Mouse (Mus musculus): Measurements from ENCODE around the gene Pom121. TPM values are rescaled to one million over a fixed set of nuclear protein-coding genes. Genes with fewer than 3 reads are reported as not detected.

The Pom121 gene
- 19.5 and 20.9 TPM in 2 replicates for polyA plus RNA-seq (2016; fragmentation: Nextera tagmentation; extraction: Ambion mirVana)

GRCm38 (mm10) chr5:135394004-135394823 is at the start of gene Pom121:
Gene Pom121, minus strand, starts transcription at chr5:135394546.
- peak; percentile 86 for DNase-seq (ENCODE audit: low spot score)
- peak within 1 kb of the TSS; percentile 98 for H3K27ac ChIP-seq
- H3K4me1 ChIP-seq (replicated peaks): peaks cover 24% of the 10 kb centered on the region
- under 1% methylated on average over 110 of the region's 110 CpGs for whole genome bisulfite sequencing
- peaks cover 33% of the 10 kb centered on the region for H3K36me3 ChIP-seq
- H3K9me3 ChIP-seq: no peaks in the 10 kb centered on the region
- H3K4me3 ChIP-seq: peak within 1 kb of the TSS; percentile 72
- H3K27me3 ChIP-seq (ENCODE audit: insufficient read depth, poor library complexity, severe bottlenecking): no peaks in the 10 kb centered on the region

GRCm38 (mm10) chr5:135442430-135442829 is 48.1 kb upstream of the Pom121 start:
- H3K27ac ChIP-seq: no peak overlapping the region
- no peaks in the 10 kb centered on the region for H3K4me1 ChIP-seq (replicated peaks)
- no peak overlapping the region for H3K4me3 ChIP-seq
- H3K9me3 ChIP-seq: 0 out of 2 replicates have a peak, but pooled peaks cover 3% of the 10 kb centered on the region
- no peaks in the 10 kb centered on the region for H3K27me3 ChIP-seq (ENCODE audit: insufficient read depth, poor library complexity, severe bottlenecking)
- H3K36me3 ChIP-seq: peaks cover 98% of the 10 kb centered on the region
- DNase-seq (ENCODE audit: low spot score): no peak
- 91% methylated on average over 7 of the region's 7 CpGs for WGBS

- no peak overlapping the region for H3K4me3 ChIP-seq
- H3K27ac ChIP-seq: no peak overlapping the region
- no peaks in the 10 kb centered on the region for H3K27me3 ChIP-seq (ENCODE audit: insufficient read depth, poor library complexity, severe bottlenecking)
- WGBS: 95% methylated on average over 10 of the region's 10 CpGs
- no peak for DNase-seq (ENCODE audit: low spot score)
- H3K9me3 ChIP-seq: peaks cover 13% of the 10 kb centered on the region; the same call in 1 of the 2 replicates
- no peaks in the 10 kb centered on the region for H3K4me1 ChIP-seq (replicated peaks)
- peaks cover 96% of the 10 kb centered on the region for H3K36me3 ChIP-seq
Observed at GRCm38 (mm10) chr5:135435039-135435438, 40.7 kb upstream of the Pom121 start.

GRCm38 (mm10) chr5:135433861-135434260 is 39.5 kb upstream of the Pom121 start:
- no peaks in the 10 kb centered on the region for H3K4me1 ChIP-seq (replicated peaks)
- peaks cover 13% of the 10 kb centered on the region; the same call in 1 of the 2 replicates for H3K9me3 ChIP-seq
- no peak overlapping the region for H3K27ac ChIP-seq
- H3K4me3 ChIP-seq: no peak overlapping the region
- H3K27me3 ChIP-seq (ENCODE audit: insufficient read depth, poor library complexity, severe bottlenecking): no peaks in the 10 kb centered on the region
- H3K36me3 ChIP-seq: peaks cover 98% of the 10 kb centered on the region
- 97% methylated on average over 4 of the region's 4 CpGs for WGBS
- DNase-seq (ENCODE audit: low spot score): no peak

GRCm38 (mm10) chr5:135431111-135431510 is 36.8 kb upstream of the Pom121 start:
- no peak for DNase-seq (ENCODE audit: low spot score)
- peaks cover 13% of the 10 kb centered on the region; the same call in 1 of the 2 replicates for H3K9me3 ChIP-seq
- peaks cover 98% of the 10 kb centered on the region for H3K36me3 ChIP-seq
- 93% methylated on average over 6 of the region's 6 CpGs for whole genome bisulfite sequencing
- no peak overlapping the region for H3K4me3 ChIP-seq
- no peaks in the 10 kb centered on the region for H3K4me1 ChIP-seq (replicated peaks)
- no peak overlapping the region for H3K27ac ChIP-seq
- no peaks in the 10 kb centered on the region for H3K27me3 ChIP-seq (ENCODE audit: insufficient read depth, poor library complexity, severe bottlenecking)

GRCm38 (mm10) chr5:135428786-135429185 is 34.4 kb upstream of the Pom121 start:
- Histone ChIP-seq H3K36me3 (peaks cover 98% of the 10 kb centered on the region), H3K27ac (no peak overlapping the region), H3K4me1 (replicated peaks) (no peaks in the 10 kb centered on the region), H3K9me3 (peaks cover under 1% of the 10 kb centered on the region; the same call in 1 of the 2 replicates), H3K27me3 (ENCODE audit: insufficient read depth, poor library complexity, severe bottlenecking) (no peaks in the 10 kb centered on the region), H3K4me3 (no peak overlapping the region)
- no peak for DNase-seq (ENCODE audit: low spot score)
- 77% methylated on average over 5 of the region's 5 CpGs for WGBS

GRCm38 (mm10) chr5:135410266-135410665 is 15.9 kb upstream of the Pom121 start:
- H3K27me3 ChIP-seq (ENCODE audit: insufficient read depth, poor library complexity, severe bottlenecking): no peaks in the 10 kb centered on the region
- H3K4me1 ChIP-seq (replicated peaks): no peaks in the 10 kb centered on the region
- peaks cover 63% of the 10 kb centered on the region for H3K36me3 ChIP-seq
- DNase-seq (ENCODE audit: low spot score): no peak
- no peak overlapping the region for H3K4me3 ChIP-seq
- WGBS: 91% methylated on average over 9 of the region's 9 CpGs
- no peaks in the 10 kb centered on the region for H3K9me3 ChIP-seq
- no peak overlapping the region for H3K27ac ChIP-seq

GRCm38 (mm10) chr5:135408114-135408513 is 13.8 kb upstream of the Pom121 start:
- Histone ChIP-seq H3K27ac (no peak overlapping the region), H3K36me3 (peaks cover 42% of the 10 kb centered on the region), H3K9me3 (no peaks in the 10 kb centered on the region), H3K27me3 (ENCODE audit: insufficient read depth, poor library complexity, severe bottlenecking) (no peaks in the 10 kb centered on the region), H3K4me1 (replicated peaks) (no peaks in the 10 kb centered on the region), H3K4me3 (no peak overlapping the region)
- no peak for DNase-seq (ENCODE audit: low spot score)
- WGBS: 89% methylated on average over 4 of the region's 4 CpGs

GRCm38 (mm10) chr5:135405437-135405836 is 11.1 kb upstream of the Pom121 start:
- Histone ChIP-seq H3K36me3 (peaks cover 17% of the 10 kb centered on the region), H3K27me3 (ENCODE audit: insufficient read depth, poor library complexity, severe bottlenecking) (no peaks in the 10 kb centered on the region), H3K9me3 (no peaks in the 10 kb centered on the region), H3K4me3 (no peak overlapping the region), H3K27ac (no peak overlapping the region), H3K4me1 (replicated peaks) (no peaks in the 10 kb centered on the region)
- DNase-seq (ENCODE audit: low spot score): no peak
- WGBS: 86% methylated on average over 9 of the region's 9 CpGs

GRCm38 (mm10) chr5:135404623-135405022 is 10.3 kb upstream of the Pom121 start:
- WGBS: 43% methylated on average over 20 of the region's 20 CpGs
- H3K27ac ChIP-seq: no peak overlapping the region

GRCm38 (mm10) chr5:135400244-135400643 is 5.9 kb upstream of the Pom121 start:
- Histone ChIP-seq H3K9me3 (no peaks in the 10 kb centered on the region), H3K4me1 (replicated peaks) (no peaks in the 10 kb centered on the region), H3K27ac (no peak overlapping the region), H3K36me3 (no peaks in the 10 kb centered on the region), H3K4me3 (no peak overlapping the region), H3K27me3 (ENCODE audit: insufficient read depth, poor library complexity, severe bottlenecking) (no peaks in the 10 kb centered on the region)
- WGBS: 5% methylated on average over 2 of the region's 2 CpGs
- DNase-seq (ENCODE audit: low spot score): peak; percentile 78

More at GRCm38 (mm10) chr5:135404623-135405022, 10.3 kb upstream of the Pom121 start:
- Histone ChIP-seq H3K36me3 (peaks cover 9% of the 10 kb centered on the region), H3K4me1 (replicated peaks) (no peaks in the 10 kb centered on the region), H3K9me3 (no peaks in the 10 kb centered on the region), H3K27me3 (ENCODE audit: insufficient read depth, poor library complexity, severe bottlenecking) (no peaks in the 10 kb centered on the region), H3K4me3 (no peak overlapping the region)
- DNase-seq (ENCODE audit: low spot score): peak; percentile 53

- Histone ChIP-seq H3K4me3 (no peak overlapping the region), H3K36me3 (no peaks in the 10 kb centered on the region), H3K27me3 (ENCODE audit: insufficient read depth, poor library complexity, severe bottlenecking) (no peaks in the 10 kb centered on the region), H3K27ac (no peak overlapping the region), H3K4me1 (replicated peaks) (peaks cover 5% of the 10 kb centered on the region), H3K9me3 (no peaks in the 10 kb centered on the region)
- 71% methylated on average over 6 of the region's 6 CpGs for WGBS
- no peak for DNase-seq (ENCODE audit: low spot score)
Observed at GRCm38 (mm10) chr5:135399382-135399781, 5.0 kb upstream of the Pom121 start.

- Histone ChIP-seq H3K27ac (no peak overlapping the region), H3K9me3 (no peaks in the 10 kb centered on the region), H3K27me3 (ENCODE audit: insufficient read depth, poor library complexity, severe bottlenecking) (no peaks in the 10 kb centered on the region), H3K4me3 (no peak overlapping the region), H3K4me1 (replicated peaks) (peaks cover 24% of the 10 kb centered on the region), H3K36me3 (peaks cover 17% of the 10 kb centered on the region)
- DNase-seq (ENCODE audit: low spot score): peak; percentile 45
- 49% methylated on average over 5 of the region's 5 CpGs for WGBS
Observed at GRCm38 (mm10) chr5:135395826-135396225, 1.5 kb upstream of the Pom121 start.

Measured in hindbrain, embryonic 10.5 days (tissue).